8 mouse cellular contexts compared by ENCODE assay signal in genomic region chr4:28176771-28177170, GRCm38 (mm10).
DNase-seq lines count a peak whose midpoint lies in the region; ATAC-seq and TF ChIP-seq lines count a peak whose summit lies in the region.
"Had no signal": no experiment of that assay in that cellular context is flagged by ENCODE, and none has a peak within 500 bp of the region (broad histone marks: within the 10 kb centered on the region; RNA-seq: fewer than 3 reads in every experiment).

No protein-coding gene starts in this region.

- H3K27ac ChIP-seq in midbrain, embryonic 13.5 days = no peak overlapping the region
- no peak overlapping the region for H3K27ac ChIP-seq in layer of hippocampus, adult 2 months
- H3K27ac ChIP-seq: macrophage had no signal

- no peak overlapping the region for H3K4me3 ChIP-seq in midbrain, embryonic 13.5 days (replicated peaks)
- no peak overlapping the region for H3K4me3 ChIP-seq in layer of hippocampus, adult 2 months

- WGBS in midbrain, embryonic 13.5 days = 70% methylated on average over 3 of the region's 3 CpGs

- no peaks in the 10 kb centered on the region for H3K4me1 ChIP-seq in midbrain, embryonic 13.5 days (replicated peaks)

- H3K9me3 ChIP-seq in midbrain, embryonic 13.5 days = peaks cover 3% of the 10 kb centered on the region

- no peak overlapping the region for H3K9ac ChIP-seq in midbrain, embryonic 13.5 days (replicated peaks)

- no peak overlapping the region for H3K4me2 ChIP-seq in midbrain, embryonic 13.5 days (replicated peaks)

- no peak for TF ChIP-seq CTCF in layer of hippocampus, adult 2 months (conservative IDR thresholded peaks at IDR 0.05)

- no peaks in the 10 kb centered on the region for H3K36me3 ChIP-seq in midbrain, embryonic 13.5 days

- no peaks in the 10 kb centered on the region for H3K27me3 ChIP-seq in midbrain, embryonic 13.5 days

- peak; percentile 10 for DNase-seq in urinary bladder, postnatal 10 days (ENCODE audit: low spot score)
- DNase-seq in urinary bladder, adult 18-20 months (ENCODE audit: low spot score in 2 of 2) = no peak
- peak; percentile 50 for DNase-seq in c-Kit-positive CD71-negative TER-119-negative erythroid progenitor cells, embryonic 14.5 days (ENCODE audit: low read depth)
- DNase-seq in gonadal fat pad, adult 2 months (ENCODE audit: low read depth) = peak; percentile 72
- DNase-seq in kidney, postnatal 25 days = peak; percentile 37 to 43
- DNase-seq in layer of hippocampus, adult 2 months (ENCODE audit: low spot score in 2 of 2) = no peak

- peak; percentile 100 for ATAC-seq in midbrain, embryonic 13.5 days

Comparison
In these comparisons a context has a peak if more than half of its experiments do, and no peak if none do; other contexts are left out.
1. DNase-seq: peak in urinary bladder, postnatal 10 days (single experiment), c-Kit-positive CD71-negative TER-119-negative erythroid progenitor cells, embryonic 14.5 days (single experiment), gonadal fat pad, adult 2 months (single experiment) and kidney, postnatal 25 days (2 of 2); none in urinary bladder, adult 18-20 months (0 of 2) and layer of hippocampus, adult 2 months (0 of 2).